Mouse (Mus musculus) induced T-regulatory cell, adult 2 months (primary cell): ENCODE data around the gene Ankrd54.

Source experiments
- DNase-seq: peaks from one replicate; pipeline ENCODE4 v3.0.0-alpha.2; 2012; ENCODE audit warnings: low read depth

Ankrd54 gene

DNA sequence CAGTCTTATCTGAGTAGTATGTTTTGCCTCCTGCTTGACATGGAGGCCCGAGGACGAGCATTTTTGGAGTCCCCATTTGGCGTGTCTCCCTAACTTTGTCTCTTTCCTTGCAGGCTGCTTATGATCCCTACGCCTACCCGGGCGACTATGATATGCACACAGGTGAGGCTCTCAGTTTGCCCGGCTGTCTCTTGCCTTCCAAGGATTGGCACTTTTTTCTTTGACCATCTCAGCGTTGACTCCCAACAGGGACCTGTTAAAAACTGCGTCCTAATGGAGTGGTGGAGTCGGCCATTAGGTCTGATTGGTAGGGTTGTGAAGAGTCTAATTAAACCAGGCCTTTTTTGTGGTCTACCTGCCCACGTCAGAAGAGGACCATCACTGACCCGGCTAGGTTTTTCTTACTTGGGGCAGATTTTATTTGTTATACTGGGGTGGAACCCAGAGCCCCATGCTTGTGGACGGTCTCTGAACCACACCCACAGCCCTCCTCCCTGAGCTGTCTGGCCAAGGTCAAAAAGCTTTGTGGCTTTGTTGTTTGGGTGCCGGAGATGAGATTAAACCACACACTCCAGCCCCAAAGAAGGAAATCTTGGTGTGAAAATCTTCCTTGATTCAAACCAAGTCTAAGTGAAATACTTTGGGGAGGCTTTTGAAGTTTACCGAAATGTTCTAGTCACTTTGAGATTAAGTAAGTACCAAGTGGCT is 13.1 kb upstream of the Ankrd54 start:
- DNase-seq: no peak

DNA sequence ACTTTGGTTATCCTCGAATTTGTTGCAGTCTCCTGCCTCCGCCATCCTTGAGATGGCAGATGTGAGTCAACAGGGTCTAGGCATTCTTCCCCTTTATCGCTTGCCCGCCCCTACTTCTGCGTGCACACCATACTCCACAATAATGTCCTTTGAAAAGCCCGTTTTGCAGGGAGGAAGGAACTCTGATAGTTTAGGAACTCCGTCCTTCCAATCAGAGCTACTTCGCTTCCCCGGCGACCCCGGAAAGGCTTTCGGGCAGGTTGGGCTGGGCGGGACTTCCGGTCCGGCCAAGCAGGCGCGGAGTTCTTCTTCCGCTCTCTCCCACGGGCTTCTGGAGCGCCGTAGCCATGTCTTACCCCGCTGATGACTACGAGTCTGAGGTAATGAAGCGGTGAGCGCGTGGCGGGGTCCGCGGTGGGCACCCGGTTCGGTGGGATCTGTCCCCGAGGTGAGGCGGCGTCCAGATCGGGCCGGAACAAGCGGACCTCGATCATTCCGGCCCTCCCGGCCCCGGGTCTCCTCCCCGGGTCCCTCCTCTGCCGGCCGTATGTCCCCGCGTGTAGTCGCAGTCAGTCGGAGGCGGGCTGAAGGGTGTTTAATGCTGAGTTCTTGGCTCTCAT is 12.3 kb upstream of the Ankrd54 start, which contains the start of gene Eif3l:
Gene Eif3l, plus strand, starts transcription at position 267 of the 620 bp plus-strand sequence.
- peak; percentile 91 for DNase-seq

DNA sequence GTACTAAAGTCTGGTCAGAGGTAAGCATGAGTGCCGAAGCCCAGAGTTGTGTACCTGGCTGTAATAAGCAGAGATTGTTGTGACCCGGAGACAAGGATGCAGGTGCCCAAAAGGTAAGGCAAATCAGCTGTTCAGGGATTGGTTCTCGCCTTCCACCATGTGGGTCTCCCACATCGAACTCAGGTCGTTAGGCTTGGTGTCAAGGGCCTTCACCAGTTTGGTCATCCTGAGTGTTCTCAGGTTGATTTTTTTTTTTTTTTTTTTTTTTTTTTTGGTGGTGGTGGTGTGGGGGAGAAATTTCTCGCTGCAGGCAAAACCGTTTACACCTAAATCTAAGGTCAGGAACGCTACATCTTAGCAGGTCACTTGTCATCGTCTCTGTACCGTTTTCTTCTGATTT is 11.8 kb upstream of the Ankrd54 start:
- no peak for DNase-seq

DNA sequence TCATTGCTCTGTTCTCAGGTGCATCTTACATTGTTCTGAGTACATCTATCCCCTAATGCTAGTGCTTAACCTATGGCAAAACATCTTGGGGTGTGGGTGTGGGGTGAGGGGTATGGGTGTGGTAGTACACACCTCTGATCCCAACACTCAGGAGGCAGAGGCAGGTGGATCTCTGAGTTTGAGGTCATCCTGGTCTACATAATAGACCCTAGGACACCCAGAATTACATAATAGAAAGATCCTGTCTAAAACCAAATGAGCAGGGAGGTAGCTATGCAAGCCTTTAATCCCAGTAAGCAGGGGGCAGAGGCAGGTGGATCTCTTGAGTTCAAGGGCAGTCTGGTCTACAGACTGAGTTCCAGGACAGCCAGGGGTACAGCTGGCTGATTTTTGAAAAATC is 11.1 kb upstream of the Ankrd54 start:
- no peak for DNase-seq

DNA sequence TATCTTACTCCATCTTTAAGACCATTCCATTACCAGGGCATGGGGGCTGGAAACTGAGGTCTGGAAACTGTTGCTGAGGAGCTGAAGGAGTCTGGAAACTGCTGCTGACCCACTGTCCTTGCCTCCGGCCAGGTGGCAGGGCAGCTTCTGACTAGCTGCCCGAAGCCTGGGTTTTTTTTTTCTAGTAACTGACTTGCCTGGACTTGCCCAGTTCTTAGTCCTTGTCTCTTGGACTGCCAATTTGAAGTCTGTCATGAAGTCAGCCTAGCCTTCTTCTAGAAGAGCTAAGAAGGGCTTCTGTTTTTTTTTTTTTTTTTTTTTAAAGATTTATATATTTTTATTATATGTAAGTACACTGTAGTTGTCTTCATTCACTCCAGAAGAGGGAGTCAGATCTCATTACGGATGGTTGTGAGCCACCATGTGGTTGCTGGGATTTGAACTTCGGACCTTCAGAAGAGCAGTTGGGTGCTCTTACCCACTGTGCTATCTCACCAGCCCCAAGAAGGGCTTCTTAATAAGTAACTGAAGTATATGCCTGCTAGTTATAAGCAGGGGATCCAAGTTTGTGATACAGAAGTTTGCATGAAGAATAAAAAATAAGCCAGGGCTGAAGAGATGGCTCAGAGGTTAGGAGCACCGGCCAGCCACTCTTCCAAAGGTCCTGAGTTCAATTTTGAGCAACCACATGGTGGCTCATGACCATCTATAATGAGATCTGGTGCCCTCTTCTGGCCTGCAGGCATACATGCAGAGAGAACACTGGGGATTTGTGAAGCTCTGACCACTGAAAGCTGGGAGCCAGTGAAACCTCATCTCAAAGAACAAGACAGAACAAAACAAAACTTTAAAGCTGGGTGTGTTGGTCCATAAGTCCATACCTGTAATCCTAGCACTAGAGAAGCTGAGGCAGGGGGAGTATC is 8.7 kb upstream of the Ankrd54 start:
- DNase-seq: peak; percentile 73

DNA sequence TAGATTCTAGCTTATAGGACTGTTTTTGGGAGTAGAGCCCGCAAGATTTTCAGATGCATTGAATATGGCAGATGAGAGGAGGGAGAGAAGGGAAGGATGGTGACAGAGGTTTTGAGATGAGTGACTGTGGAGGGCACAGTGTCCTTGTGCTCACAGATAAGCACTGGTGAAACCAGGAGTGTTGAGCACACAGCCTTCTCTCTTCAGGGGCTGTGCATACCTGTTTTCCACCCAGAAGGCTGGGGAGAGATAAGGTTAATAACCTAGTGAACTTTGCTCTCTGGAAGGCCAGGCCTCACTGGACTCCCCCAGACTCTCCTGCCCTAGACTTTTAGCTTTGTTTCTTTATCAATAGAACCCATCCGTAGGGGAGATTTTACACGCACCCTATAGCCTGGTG is 5.7 kb upstream of the Ankrd54 start:
- DNase-seq: no peak

DNA sequence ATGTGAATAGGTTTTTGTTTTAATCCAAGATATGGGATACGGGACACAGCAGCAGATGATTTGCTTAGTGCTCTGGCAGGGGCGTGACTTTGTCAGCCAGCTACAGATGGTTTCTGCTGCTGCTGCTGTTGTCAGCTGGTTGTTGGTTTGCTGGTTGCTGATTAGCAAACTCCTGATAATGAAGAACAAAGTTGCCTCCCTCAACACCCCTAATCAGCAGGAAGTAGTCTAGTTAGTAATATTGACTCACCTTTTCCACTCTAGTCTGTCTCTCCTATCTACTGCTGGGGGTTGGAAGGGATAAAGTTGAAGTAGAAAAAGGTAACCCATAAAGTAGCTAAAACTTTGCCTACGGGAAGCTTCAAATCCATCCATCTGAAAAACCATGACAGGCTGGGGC is 4.9 kb upstream of the Ankrd54 start:
- DNase-seq: peak; percentile 40

DNA sequence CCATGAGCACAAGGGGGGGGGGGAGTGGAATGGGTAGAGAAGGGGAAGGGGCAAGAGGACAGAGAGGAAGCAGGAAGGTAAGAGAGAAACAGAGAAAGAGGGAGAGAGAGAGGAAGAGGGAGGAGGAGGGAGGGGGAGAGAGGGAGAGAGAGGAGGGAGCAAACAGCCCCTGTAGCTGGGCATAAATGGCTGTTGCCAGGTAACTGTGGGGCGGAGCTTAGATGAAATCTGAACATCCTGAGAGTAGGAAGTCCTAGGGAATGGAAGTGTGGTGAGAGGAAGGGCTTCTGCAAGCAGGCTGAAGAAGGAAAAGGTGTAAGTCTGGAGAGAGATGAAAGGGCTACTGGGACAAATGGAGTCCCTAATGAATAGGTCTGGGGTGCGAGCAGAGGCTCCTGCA is 3.6 kb upstream of the Ankrd54 start:
- no peak for DNase-seq

DNA sequence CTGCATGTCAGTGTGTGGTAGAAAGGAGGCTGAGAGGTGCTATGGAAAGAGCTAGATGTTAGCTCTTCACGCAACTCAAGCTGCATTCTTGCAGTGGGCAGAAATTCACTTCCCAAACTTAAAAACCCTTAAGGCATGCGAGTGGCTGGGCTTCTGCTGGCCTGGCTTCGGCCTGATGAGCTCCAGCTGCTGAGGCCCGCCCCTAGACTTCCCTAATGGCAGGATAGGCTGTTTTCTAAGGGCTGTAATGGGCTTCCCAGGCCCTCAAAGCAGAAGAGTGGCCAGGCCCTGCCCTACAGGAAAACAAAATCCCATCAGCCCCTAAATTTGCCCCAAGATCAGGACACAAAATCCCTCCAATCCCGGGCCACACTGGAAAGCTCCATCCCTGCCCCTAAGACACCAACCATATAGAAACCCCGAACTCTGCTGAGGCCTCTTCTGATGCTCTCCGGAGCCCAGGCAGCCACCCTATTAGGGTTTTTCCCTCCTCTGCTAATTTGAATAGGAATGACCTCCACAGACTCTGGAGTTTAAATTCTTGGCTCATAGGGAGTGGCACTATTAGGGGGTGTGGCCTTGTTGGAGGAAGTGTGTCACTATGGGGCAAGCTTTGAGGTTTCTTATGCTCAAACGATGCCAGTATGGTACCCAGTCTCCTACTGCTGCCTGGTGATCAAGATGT is 2.5 kb upstream of the Ankrd54 start:
- DNase-seq: peak; percentile 20

DNA sequence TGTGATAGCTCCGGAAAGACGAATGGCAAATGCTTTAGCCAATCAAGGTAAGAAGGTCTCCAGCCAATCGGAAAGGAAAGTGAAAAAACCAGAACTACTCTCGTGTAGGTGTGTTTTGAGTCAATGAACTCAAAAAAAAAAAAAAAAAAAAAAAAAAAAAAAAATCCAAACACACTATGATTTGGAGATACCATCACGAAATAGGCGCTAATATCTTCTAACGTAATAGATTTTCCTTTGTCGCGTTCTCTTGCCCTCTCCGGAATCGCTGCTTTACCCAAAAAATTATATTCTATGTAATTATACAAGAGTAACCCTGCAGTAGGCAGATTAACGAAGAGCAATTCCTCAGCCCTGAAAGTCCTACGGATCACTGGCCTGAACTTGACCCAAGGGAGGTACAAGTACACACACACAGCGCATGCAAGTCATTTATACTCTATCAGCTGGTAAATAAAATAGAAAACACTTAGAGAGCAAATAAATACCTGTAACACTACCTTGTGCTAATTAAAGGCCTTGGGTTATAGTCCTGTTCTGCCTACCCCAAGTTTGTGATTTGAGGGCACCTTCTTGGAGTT is 557 bp upstream of the Ankrd54 start:
- DNase-seq: no peak

DNA sequence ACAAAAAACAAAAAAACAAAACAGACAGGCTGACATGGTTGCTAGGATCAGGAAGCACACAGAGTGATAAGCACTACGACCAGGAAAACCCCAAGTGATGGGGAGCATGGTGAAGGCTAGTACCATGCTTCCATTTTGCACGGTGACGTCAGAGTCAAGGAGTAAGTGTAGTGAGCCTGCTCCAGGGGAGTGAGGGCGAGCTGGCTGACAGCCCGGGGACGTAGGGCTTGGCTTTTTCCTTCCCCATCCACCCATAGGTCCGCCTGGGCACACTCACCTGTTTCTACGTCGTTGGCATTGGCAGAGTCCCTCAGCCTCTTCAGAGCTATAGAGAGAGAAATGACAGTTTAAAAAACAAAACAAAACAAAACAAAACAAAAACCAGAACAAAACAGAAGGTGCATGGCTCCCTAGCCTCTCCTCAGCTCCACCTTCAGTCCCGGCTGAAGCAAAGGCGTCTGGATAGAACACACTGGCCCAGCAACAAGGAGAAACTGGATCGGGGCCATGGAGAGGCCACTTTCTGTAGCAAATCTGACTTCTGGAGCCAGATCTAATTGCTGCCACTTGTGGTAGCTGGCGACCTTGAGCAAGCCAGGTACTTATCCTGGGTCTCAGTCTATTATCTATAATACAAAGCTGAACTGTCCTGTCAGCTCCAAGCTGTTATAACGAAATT is 1.7 kb downstream of the Ankrd54 start:
- DNase-seq: no peak

DNA sequence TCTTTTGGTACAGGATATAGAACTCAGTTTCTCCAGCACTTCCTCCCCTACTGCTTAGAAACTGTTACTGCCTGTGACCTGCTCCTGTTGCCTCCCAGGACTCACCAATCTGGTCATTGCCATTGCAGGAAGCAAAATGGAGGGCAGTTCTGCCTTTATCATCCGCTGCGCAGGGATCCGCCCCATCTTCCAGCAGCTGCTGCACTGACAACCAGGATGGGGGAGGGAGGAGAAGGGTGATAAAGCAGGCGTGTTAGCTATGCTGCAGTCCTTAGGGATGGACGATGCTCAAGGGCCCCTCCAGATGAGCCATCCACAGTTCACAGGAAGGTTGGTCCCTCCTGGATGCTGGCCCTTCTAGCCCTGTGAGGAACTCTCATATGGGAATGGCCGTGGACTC is 4.8 kb downstream of the Ankrd54 start:
- DNase-seq: no peak

DNA sequence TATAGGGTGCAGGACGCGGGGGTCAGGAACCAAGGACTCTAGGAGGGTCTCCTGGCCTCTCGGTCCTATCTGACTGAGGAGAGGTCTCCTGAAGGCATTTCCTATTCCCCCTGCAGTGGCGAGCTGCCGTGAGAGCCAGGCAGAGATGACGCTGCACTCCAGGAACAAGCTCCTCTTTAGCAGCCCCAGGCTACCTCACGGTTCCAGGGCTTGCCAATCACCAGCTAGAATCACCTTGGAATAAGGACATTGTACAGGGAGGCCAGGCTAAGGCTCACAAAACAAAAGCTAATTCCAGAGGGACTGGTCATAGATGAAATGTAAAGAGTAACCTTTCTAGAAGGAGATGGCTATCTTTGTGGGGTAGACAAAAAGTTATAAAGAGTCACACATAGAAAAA is 6.1 kb downstream of the Ankrd54 start:
- DNase-seq: no peak

DNA sequence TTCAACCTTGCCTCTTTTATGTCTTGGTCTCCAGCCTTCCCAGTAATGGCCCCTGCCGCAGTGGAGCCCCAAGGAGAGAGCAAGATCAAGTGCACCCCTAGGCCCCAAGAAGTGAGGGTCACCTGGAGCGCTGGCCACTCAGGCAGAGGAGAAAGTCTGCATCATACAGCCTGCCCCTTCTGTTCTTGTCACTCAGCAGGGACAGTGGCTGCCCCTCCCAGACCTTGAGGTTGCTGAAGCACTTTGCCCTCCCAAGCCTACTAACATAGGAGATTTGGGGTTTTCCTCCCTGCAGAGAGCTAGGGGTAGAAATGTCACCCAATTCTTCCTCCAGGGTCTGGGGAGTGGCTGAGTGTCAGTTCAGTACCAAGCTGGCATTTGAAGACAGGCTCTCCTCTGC is 10.3 kb downstream of the Ankrd54 start:
- DNase-seq: peak; percentile 39

DNA sequence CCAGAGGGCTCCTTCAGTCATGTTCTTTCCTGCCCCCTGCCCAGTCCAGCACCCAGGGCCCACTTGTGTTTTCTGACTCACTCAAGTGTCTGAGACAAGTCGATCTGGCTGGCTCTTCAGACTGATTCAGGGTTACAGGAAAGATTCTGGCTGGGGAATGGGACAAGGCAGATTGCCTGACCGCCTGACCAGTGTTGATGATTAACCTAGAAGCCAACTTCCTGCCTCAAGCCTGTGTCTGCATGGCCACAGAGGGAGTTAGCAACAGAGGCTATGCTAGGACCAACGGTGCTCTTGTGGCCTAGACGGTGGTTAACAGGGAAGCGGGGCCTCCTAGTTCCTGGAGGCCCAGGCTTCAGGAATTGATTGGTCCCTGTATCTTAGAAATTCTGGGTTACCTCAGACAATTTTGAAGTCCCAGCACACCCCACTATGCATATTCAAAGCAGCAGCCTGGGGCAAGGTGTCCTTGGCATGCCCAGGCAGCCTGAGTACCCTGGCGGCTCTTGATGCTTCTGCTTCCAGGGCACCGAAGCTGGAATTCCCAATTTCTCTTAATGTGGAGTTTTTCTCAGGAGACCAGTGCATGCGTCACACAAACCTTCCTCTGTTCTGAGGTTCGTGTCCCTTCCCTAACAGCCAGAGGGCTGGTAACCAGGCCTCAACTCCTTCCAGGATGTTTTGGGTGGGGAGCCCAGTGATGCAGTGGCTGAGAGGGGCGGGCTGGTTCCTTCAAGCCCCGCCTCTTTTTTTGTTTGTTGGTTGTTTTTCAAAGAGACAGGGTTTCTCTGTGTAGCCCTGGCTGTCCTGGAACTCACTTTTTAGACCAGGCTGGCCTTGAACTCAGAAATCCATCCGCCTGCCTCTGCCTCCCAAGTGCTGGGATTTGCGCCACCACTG is 11.0 kb downstream of the Ankrd54 start:
- peak; percentile 56 for DNase-seq

DNA sequence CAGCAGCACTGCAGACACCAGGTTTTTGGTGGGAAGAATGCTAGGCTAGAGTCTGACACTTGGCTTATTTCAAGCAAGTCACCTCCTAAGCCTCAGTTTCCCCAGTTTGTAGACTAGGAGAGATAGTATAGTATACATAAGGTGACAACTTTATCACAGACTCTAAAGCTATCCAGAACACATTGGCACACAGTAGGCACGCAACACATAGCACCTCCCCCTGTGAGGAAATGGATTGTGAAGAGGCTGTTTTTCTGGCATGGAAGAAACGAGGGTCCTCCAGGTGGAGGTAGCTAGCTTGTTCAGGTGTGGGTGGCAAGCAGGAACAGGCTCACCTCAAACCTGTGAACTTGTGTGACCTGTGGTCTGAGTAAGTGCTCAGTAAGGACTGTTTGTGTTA is 11.7 kb downstream of the Ankrd54 start:
- no peak for DNase-seq

DNA sequence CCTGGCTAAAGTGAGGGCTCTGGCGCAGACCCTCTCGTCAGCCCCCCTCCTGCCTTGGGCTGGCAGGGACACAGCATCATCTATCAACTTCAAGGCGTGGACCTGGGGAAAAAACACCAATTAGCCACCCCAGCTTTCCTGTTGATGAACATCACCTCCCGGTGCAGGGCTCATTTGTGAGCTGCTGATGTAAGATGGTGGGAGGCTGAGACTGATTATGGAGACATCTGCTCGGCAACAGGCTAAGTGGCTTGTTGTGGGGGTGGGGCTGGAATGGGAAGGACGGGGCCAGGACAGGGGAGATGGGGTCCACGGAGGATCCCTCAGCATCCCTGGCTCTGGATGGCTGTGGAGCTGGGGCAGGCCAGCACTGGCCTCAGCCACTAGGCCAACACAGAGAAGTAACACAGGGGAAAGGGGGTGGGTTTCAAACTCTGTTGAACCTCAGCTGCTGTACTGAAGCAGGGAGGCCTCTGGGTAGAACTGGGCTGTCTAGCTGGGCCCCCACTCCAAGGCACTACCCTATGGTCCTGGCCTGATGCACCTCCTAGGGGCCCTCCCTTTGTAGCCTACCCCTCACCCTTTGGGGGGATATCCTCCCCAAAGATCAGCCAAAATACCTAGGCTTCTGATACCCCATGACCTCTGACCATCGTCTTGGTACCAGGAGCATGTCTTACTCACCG is 12.4 kb downstream of the Ankrd54 start:
- no peak for DNase-seq

DNA sequence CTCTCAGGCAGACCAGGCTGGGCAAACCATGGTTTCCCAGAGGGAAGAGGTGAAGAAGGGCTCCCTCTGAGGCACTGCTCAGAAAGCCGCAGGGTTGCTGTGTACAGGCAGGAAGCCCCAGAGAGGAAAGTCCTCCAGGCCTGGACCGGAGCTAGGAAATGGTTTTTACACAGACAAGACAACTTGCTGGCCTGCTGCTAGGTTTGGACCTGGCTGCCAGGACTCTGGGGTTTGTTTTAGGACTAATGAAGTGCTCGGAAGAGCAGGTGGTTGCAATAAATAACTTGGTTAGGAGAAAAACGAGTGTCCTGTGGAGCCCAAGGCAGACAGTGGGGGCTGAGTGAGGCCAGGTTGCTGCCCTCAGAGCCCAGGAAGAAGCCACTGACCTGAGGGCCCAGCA is 14.5 kb downstream of the Ankrd54 start:
- no peak for DNase-seq

DNA sequence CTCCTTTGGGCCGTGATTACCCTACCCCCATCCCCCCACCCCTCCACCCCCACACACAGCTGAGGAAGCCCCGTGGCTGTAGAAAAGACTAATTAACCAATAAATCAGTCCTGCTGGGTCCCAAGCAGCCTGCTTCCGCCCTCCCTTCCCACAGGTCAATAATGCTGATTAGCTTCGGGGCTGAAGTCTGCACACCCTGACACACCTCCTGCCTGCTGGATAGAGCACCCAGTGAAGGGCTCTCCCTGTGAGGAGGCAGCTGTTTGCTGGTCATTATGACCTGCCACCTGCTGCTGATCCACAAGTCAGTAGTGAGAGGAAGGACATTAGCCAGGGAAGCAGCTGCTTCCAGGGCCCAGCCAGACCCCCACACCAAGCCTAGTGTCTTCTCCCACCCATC is 17.9 kb downstream of the Ankrd54 start:
- no peak for DNase-seq
